Mouse (Mus musculus) embryo, embryonic 10 days (tissue): ENCODE results near the gene Pcdh9.

Experiments used
- DNase-seq: peaks from one replicate; pipeline ENCODE4 v3.0.0-alpha.2; 2015; ENCODE audit warnings: low spot score

Gene Pcdh9

GRCm38 (mm10) chr14:93169201-93169600 is 721.3 kb downstream of the Pcdh9 start:
- DNase-seq = no peak

- DNase-seq = no peak
Measured at GRCm38 (mm10) chr14:93168367-93168766, 722.1 kb downstream of the Pcdh9 start.

- DNase-seq = no peak
Measured at GRCm38 (mm10) chr14:93143414-93143813, 747.1 kb downstream of the Pcdh9 start.

GRCm38 (mm10) chr14:93142076-93142475 is 748.4 kb downstream of the Pcdh9 start:
- no peak for DNase-seq

GRCm38 (mm10) chr14:93126993-93127392 is 763.5 kb downstream of the Pcdh9 start:
- DNase-seq = no peak

- DNase-seq = no peak
Measured at GRCm38 (mm10) chr14:93102755-93103154, 787.7 kb downstream of the Pcdh9 start.

- peak; percentile 31 for DNase-seq
Measured at GRCm38 (mm10) chr14:93095081-93095480, 795.4 kb downstream of the Pcdh9 start.

GRCm38 (mm10) chr14:93092806-93093205 is 797.7 kb downstream of the Pcdh9 start:
- DNase-seq = no peak

- no peak for DNase-seq
Measured at GRCm38 (mm10) chr14:93085646-93086045, 804.8 kb downstream of the Pcdh9 start.

- no peak for DNase-seq
Measured at GRCm38 (mm10) chr14:93083140-93083539, 807.3 kb downstream of the Pcdh9 start.

- DNase-seq = no peak
Measured at GRCm38 (mm10) chr14:93080910-93081309, 809.6 kb downstream of the Pcdh9 start.

GRCm38 (mm10) chr14:93075761-93076160 is 814.7 kb downstream of the Pcdh9 start:
- no peak for DNase-seq

GRCm38 (mm10) chr14:93072346-93072745 is 818.1 kb downstream of the Pcdh9 start:
- DNase-seq = no peak

- DNase-seq = no peak
Measured at GRCm38 (mm10) chr14:93070140-93070539, 820.3 kb downstream of the Pcdh9 start.

- DNase-seq = no peak
Measured at GRCm38 (mm10) chr14:93067411-93068336, 822.8 kb downstream of the Pcdh9 start.

- no peak for DNase-seq
Measured at GRCm38 (mm10) chr14:93066732-93067410, 823.6 kb downstream of the Pcdh9 start.

- no peak for DNase-seq
Measured at GRCm38 (mm10) chr14:93061824-93062620, 828.5 kb downstream of the Pcdh9 start.

- no peak for DNase-seq
Measured at GRCm38 (mm10) chr14:93058799-93059198, 831.7 kb downstream of the Pcdh9 start.

GRCm38 (mm10) chr14:93055997-93056396 is 834.5 kb downstream of the Pcdh9 start:
- no peak for DNase-seq

GRCm38 (mm10) chr14:93040591-93040990 is 849.9 kb downstream of the Pcdh9 start:
- DNase-seq = no peak

- DNase-seq = peak; percentile 6
Measured at GRCm38 (mm10) chr14:93039326-93040221, 850.9 kb downstream of the Pcdh9 start.
